Mouse (Mus musculus) CD4-positive helper T cell, adult 2 months (primary cell): ENCODE results near the gene Adar.
A peak's percentile ranks its signal among the peaks of the same experiment; 100 is the strongest.
"Not testable (repeated sequence)": the region's sequence is repeated elsewhere in the genome, so short reads cannot be mapped to it uniquely, and the experiment has no call there.

ENCODE experiments used
- DNase-seq: peaks from one replicate; pipeline ENCODE4 v3.0.0-alpha.2; 2012; ENCODE audit warnings: low read depth, missing footprints, low spot score

Adar gene

GRCm38 (mm10) chr3:89794616-89795015 lies 79.8 kb downstream of the Adar start:
- no peak for DNase-seq

- no peak for DNase-seq
Observed at GRCm38 (mm10) chr3:89795746-89796145, 80.9 kb downstream of the Adar start.

GRCm38 (mm10) chr3:89796358-89796757 lies 81.5 kb downstream of the Adar start:
- DNase-seq: no peak

- DNase-seq: no peak
Observed at GRCm38 (mm10) chr3:89798518-89798917, 83.7 kb downstream of the Adar start.

GRCm38 (mm10) chr3:89799476-89799875 lies 84.7 kb downstream of the Adar start:
- DNase-seq: no peak

- DNase-seq: not testable (repeated sequence)
Observed at GRCm38 (mm10) chr3:89800078-89800477, 85.3 kb downstream of the Adar start.

- no peak for DNase-seq
Observed at GRCm38 (mm10) chr3:89800774-89801506, 86.1 kb downstream of the Adar start.

GRCm38 (mm10) chr3:89801507-89801847 lies 86.7 kb downstream of the Adar start:
- DNase-seq: peak; percentile 85

GRCm38 (mm10) chr3:89802876-89803275 lies 88.1 kb downstream of the Adar start:
- no peak for DNase-seq
